Mouse (Mus musculus) liver, embryonic 12.5 days (tissue): ENCODE measurements at regions not wholly inside any gene's neighbourhood (a gene's known extent, or its start where the extent isn't known, plus 50 kb on each side); places are given as distances from the start of the nearest gene placed in this dataset.

ENCODE experiments used
- ATAC-seq: fragments of 200-750 bp; cut with Nextera tagmentation; 2 replicates; pipeline ENCODE4 v1.8.0; 2017; ENCODE audit warnings: moderate number of reproducible peaks, mild to moderate bottlenecking, moderate library complexity
- H3K27ac ChIP-seq: fragments of 300-500 bp; sonication (generic); 2 replicates; pipeline ENCODE4 v1.5.1; 2016; ENCODE audit warnings: mild to moderate bottlenecking
- H3K27me3 ChIP-seq: fragments of 300-500 bp; sonication (generic); replicated peaks from 2 replicates; pipeline ENCODE4 v1.6.1; 2016; ENCODE audit warnings: mild to moderate bottlenecking, moderate library complexity
- H3K36me3 ChIP-seq: fragments of 300-500 bp; sonication (generic); 2 replicates; pipeline ENCODE4 v1.6.1; 2016; ENCODE audit warnings: mild to moderate bottlenecking, moderate library complexity
- H3K4me1 ChIP-seq: fragments of 300-500 bp; sonication (generic); 2 replicates; pipeline ENCODE4 v1.6.1; 2016
- H3K4me2 ChIP-seq: fragments of 300-500 bp; sonication (generic); 2 replicates; pipeline ENCODE4 v1.6.1; 2016; ENCODE audit warnings: mild to moderate bottlenecking, moderate library complexity
- H3K4me3 ChIP-seq: fragments of 300-500 bp; sonication (generic); 2 replicates; pipeline ENCODE4 v1.5.1; 2016; ENCODE audit warnings: mild to moderate bottlenecking, moderate library complexity
- H3K9ac ChIP-seq: fragments of 300-500 bp; sonication (generic); 2 replicates; pipeline ENCODE4 v1.6.1; 2016; ENCODE audit warnings: mild to moderate bottlenecking, moderate library complexity
- H3K9me3 ChIP-seq: fragments of 300-500 bp; sonication (generic); replicated peaks from 2 replicates; pipeline ENCODE4 v1.6.1; 2016; ENCODE audit warnings: mild to moderate bottlenecking, moderate library complexity
- WGBS: fragments of 180-500 bp; shearing (Covaris S2); methylation state at CpG from one replicate; pipeline ENCODE4 v1.1.7; 2016; ENCODE audit not compliant: insufficient replicate concordance; 5-methylcytosine and 5-hydroxymethylcytosine counted together

- Histone ChIP-seq H3K4me1 (no peaks in the 10 kb centered on the region), H3K36me3 (no peaks in the 10 kb centered on the region), H3K4me2 (no peak overlapping the region), H3K27ac (no peak overlapping the region), H3K9me3 (no peaks in the 10 kb centered on the region), H3K9ac (no peak overlapping the region), H3K27me3 (no peaks in the 10 kb centered on the region), H3K4me3 (no peak overlapping the region)
- no peak for ATAC-seq
- 33% methylated on average over 9 of the region's 9 CpGs for WGBS
These were observed 64.2 kb downstream of the Peg10 start for GRCm38 (mm10) chr6:4811181-4811775.

GRCm38 (mm10) chr6:4813206-4813605 lies 66.1 kb downstream of the Peg10 start:
- 66% methylated on average over 3 of the region's 3 CpGs for WGBS
- Histone ChIP-seq H3K27me3 (no peaks in the 10 kb centered on the region), H3K4me3 (no peak overlapping the region), H3K4me1 (no peaks in the 10 kb centered on the region), H3K36me3 (no peaks in the 10 kb centered on the region), H3K9ac (no peak overlapping the region), H3K9me3 (no peaks in the 10 kb centered on the region), H3K27ac (no peak overlapping the region), H3K4me2 (no peak overlapping the region)
- no peak for ATAC-seq

GRCm38 (mm10) chr6:4816856-4817255 lies 69.8 kb downstream of the Peg10 start:
- no peak for ATAC-seq
- Histone ChIP-seq H3K27ac (no peak overlapping the region), H3K27me3 (no peaks in the 10 kb centered on the region), H3K36me3 (no peaks in the 10 kb centered on the region), H3K4me1 (no peaks in the 10 kb centered on the region), H3K4me3 (no peak overlapping the region), H3K9ac (no peak overlapping the region), H3K9me3 (no peaks in the 10 kb centered on the region), H3K4me2 (no peak overlapping the region)
- 73% methylated on average over 3 of the region's 3 CpGs for WGBS

- H3K27me3 ChIP-seq, result no peaks in the 10 kb centered on the region
- no peaks in the 10 kb centered on the region for H3K9me3 ChIP-seq
- H3K27ac ChIP-seq, result no peak overlapping the region
- no peaks in the 10 kb centered on the region for H3K4me1 ChIP-seq
- WGBS, result 40% methylated on average over 1 of the region's 1 CpGs
- no peak overlapping the region for H3K4me3 ChIP-seq
- H3K36me3 ChIP-seq, result no peaks in the 10 kb centered on the region
- H3K4me2 ChIP-seq, result no peak overlapping the region
- no peak overlapping the region for H3K9ac ChIP-seq
- ATAC-seq, result no peak
These were observed 61.5 kb upstream of the Ppp1r9a start for GRCm38 (mm10) chr6:4841241-4841640.

GRCm38 (mm10) chr6:4849747-4850146 lies 53.0 kb upstream of the Ppp1r9a start:
- Histone ChIP-seq H3K36me3 (no peaks in the 10 kb centered on the region), H3K27me3 (no peaks in the 10 kb centered on the region), H3K4me1 (no peaks in the 10 kb centered on the region), H3K27ac (no peak overlapping the region; the same call in 1 of the 2 replicates), H3K9ac (no peak overlapping the region), H3K4me2 (0 out of 2 replicates have a peak overlapping the region, but pooled peaks have one; percentile 12), H3K4me3 (no peak overlapping the region), H3K9me3 (no peaks in the 10 kb centered on the region)
- WGBS, result 54% methylated on average over 3 of the region's 3 CpGs
- no peak for ATAC-seq

DNA sequence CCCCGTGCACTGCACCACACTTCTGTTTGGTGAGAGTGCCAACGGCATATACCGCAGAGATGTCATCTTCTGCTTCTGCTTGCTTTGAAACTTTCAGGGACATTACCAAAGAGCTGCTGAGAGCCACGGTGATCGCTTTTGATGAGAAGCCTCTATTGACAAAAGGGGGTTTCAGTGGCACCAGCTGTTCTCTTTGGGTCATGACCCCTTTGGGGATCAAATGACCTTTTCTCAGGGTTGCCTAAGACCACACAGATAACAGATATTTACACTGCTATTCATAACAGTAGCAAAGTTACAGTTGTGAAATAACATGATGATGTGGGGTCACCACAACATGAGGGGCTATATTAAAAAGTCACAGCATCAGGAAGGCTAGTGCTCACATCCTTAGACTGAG lies 51.7 kb upstream of the Ppp1r9a start:
- Histone ChIP-seq H3K27ac (no peak overlapping the region), H3K4me1 (no peaks in the 10 kb centered on the region), H3K4me2 (no peak overlapping the region), H3K9me3 (no peaks in the 10 kb centered on the region), H3K4me3 (no peak overlapping the region), H3K27me3 (no peaks in the 10 kb centered on the region), H3K36me3 (no peaks in the 10 kb centered on the region), H3K9ac (no peak overlapping the region)
- peak; percentile 68 for ATAC-seq
- WGBS, result 72% methylated on average over 5 of the region's 5 CpGs
